10 mouse cellular contexts compared by ENCODE assay signal in genomic region chr7:99015419-99015818, GRCm38 (mm10).
DNase-seq lines count a peak whose midpoint lies in the region; ATAC-seq and TF ChIP-seq lines count a peak whose summit lies in the region.
"Had no signal": no experiment of that assay in that cellular context is flagged by ENCODE, and none has a peak within 500 bp of the region (broad histone marks: within the 10 kb centered on the region; RNA-seq: fewer than 3 reads in every experiment).

No protein-coding gene starts in this region.

- peak; percentile 68 for DNase-seq in intestine, embryonic 14.5 days (ENCODE audit: low spot score)
- peak; percentile 44 for DNase-seq in embryo, embryonic 10.5 days (ENCODE audit: low spot score)
- DNase-seq in layer of hippocampus, postnatal 10 days (ENCODE audit: low spot score in 2 of 2): peak; percentile 22 to 24
- DNase-seq in retina, postnatal 7 days (ENCODE audit: low read depth, low spot score): peak; percentile 6
- no peak for DNase-seq in adrenal gland, postnatal 4 days (ENCODE audit: low spot score in 2 of 2)
- DNase-seq in heart, embryonic 10.5 days (ENCODE audit: low spot score): no peak

- no peaks in the 10 kb centered on the region for H3K36me3 ChIP-seq in intestine, embryonic 14.5 days (ENCODE audit: control insufficient read depth, insufficient read depth, low read length)
- peaks cover 4% of the 10 kb centered on the region; the same call in 1 of the 2 replicates for H3K36me3 ChIP-seq in intestine, postnatal 0 days (ENCODE audit: control insufficient read depth, insufficient read depth)
- peaks cover 4% of the 10 kb centered on the region; the same call in 1 of the 2 replicates for H3K36me3 ChIP-seq in liver, embryonic 12.5 days
- H3K36me3 ChIP-seq in heart, embryonic 10.5 days: no peaks in the 10 kb centered on the region

- no peak overlapping the region for H3K4me3 ChIP-seq in intestine, embryonic 14.5 days (ENCODE audit: low read depth, low read length)
- H3K4me3 ChIP-seq in intestine, postnatal 0 days (ENCODE audit: low read depth, low read length): no peak overlapping the region
- H3K4me3 ChIP-seq in liver, embryonic 12.5 days: no peak overlapping the region
- no peak overlapping the region for H3K4me3 ChIP-seq in heart, embryonic 10.5 days
- H3K4me3 ChIP-seq: megakaryocyte, embryonic 14.5 days had no signal

- H3K27me3 ChIP-seq in intestine, embryonic 14.5 days (replicated peaks; ENCODE audit: control insufficient read depth, insufficient read depth, low read length): no peaks in the 10 kb centered on the region
- H3K27me3 ChIP-seq in intestine, postnatal 0 days (replicated peaks; ENCODE audit: control insufficient read depth, insufficient read depth, low read length): no peaks in the 10 kb centered on the region
- H3K27me3 ChIP-seq in liver, embryonic 12.5 days (replicated peaks): no peaks in the 10 kb centered on the region
- no peaks in the 10 kb centered on the region for H3K27me3 ChIP-seq in heart, embryonic 10.5 days (ENCODE audit: insufficient read depth, poor library complexity, severe bottlenecking)
- H3K27me3 ChIP-seq: megakaryocyte, embryonic 14.5 days; Patski had no signal

- H3K4me1 ChIP-seq in intestine, embryonic 14.5 days (replicated peaks; ENCODE audit: control insufficient read depth, insufficient read depth, low read length): peaks cover 25% of the 10 kb centered on the region
- H3K4me1 ChIP-seq in intestine, postnatal 0 days (replicated peaks; ENCODE audit: control insufficient read depth, insufficient read depth, low read length): no peaks in the 10 kb centered on the region
- peaks cover 23% of the 10 kb centered on the region for H3K4me1 ChIP-seq in liver, embryonic 12.5 days
- peaks cover 36% of the 10 kb centered on the region for H3K4me1 ChIP-seq in heart, embryonic 10.5 days

- H3K27ac ChIP-seq in intestine, embryonic 14.5 days (ENCODE audit: low read depth): no peak overlapping the region; the same call in 1 of the 2 replicates
- no peak overlapping the region for H3K27ac ChIP-seq in intestine, postnatal 0 days (ENCODE audit: low read depth, low read length)
- H3K27ac ChIP-seq in liver, embryonic 12.5 days: no peak overlapping the region
- H3K27ac ChIP-seq in heart, embryonic 10.5 days: no peak overlapping the region

- H3K9ac ChIP-seq in intestine, embryonic 14.5 days (ENCODE audit: low read length): no peak overlapping the region
- H3K9ac ChIP-seq in intestine, postnatal 0 days (ENCODE audit: low read depth, low read length): no peak overlapping the region
- no peak overlapping the region for H3K9ac ChIP-seq in liver, embryonic 12.5 days

- no peaks in the 10 kb centered on the region for H3K9me3 ChIP-seq in intestine, embryonic 14.5 days (ENCODE audit: control insufficient read depth, low read length)
- H3K9me3 ChIP-seq in intestine, postnatal 0 days (ENCODE audit: control insufficient read depth): no peaks in the 10 kb centered on the region
- no peaks in the 10 kb centered on the region for H3K9me3 ChIP-seq in liver, embryonic 12.5 days (replicated peaks)
- H3K9me3 ChIP-seq in heart, embryonic 10.5 days: no peaks in the 10 kb centered on the region
- H3K9me3 ChIP-seq: megakaryocyte, embryonic 14.5 days had no signal

- WGBS in intestine, embryonic 14.5 days: 32% methylated on average over 17 of the region's 17 CpGs
- WGBS in intestine, postnatal 0 days: 70% methylated on average over 17 of the region's 17 CpGs
- WGBS in liver, embryonic 12.5 days (ENCODE audit: insufficient replicate concordance): 82% methylated on average over 17 of the region's 17 CpGs
- 76% methylated on average over 17 of the region's 17 CpGs for WGBS in heart, embryonic 10.5 days

- TF ChIP-seq CTCF in intestine, postnatal 0 days (IDR thresholded peaks at IDR 0.05; ENCODE audit: low read depth): no peak

- ATAC-seq in intestine, embryonic 14.5 days (replicated peaks; ENCODE audit: low FRiP score, low TSS enrichment, low read depth): peak; percentile 72; the same call in 1 of the 2 replicates
- no peak for ATAC-seq in intestine, postnatal 0 days
- ATAC-seq in liver, embryonic 12.5 days: no peak
- ATAC-seq: Patski had no signal

- no peak overlapping the region for H3K4me2 ChIP-seq in intestine, embryonic 14.5 days (ENCODE audit: low read length)
- H3K4me2 ChIP-seq in intestine, postnatal 0 days (replicated peaks; ENCODE audit: low read depth): no peak overlapping the region
- H3K4me2 ChIP-seq in liver, embryonic 12.5 days: no peak overlapping the region

Comparison
In these comparisons a context has a peak if more than half of its experiments do, and no peak if none do; other contexts are left out.
1. DNase-seq: peak in intestine, embryonic 14.5 days (single experiment), embryo, embryonic 10.5 days (single experiment), layer of hippocampus, postnatal 10 days (2 of 2) and retina, postnatal 7 days (single experiment); none in adrenal gland, postnatal 4 days (0 of 2) and heart, embryonic 10.5 days (single experiment).